Mouse (Mus musculus): Measurements from ENCODE around the gene Erbb2.
A peak's percentile ranks its signal among the peaks of the same experiment; 100 is the strongest.

Erbb2 gene

DNA sequence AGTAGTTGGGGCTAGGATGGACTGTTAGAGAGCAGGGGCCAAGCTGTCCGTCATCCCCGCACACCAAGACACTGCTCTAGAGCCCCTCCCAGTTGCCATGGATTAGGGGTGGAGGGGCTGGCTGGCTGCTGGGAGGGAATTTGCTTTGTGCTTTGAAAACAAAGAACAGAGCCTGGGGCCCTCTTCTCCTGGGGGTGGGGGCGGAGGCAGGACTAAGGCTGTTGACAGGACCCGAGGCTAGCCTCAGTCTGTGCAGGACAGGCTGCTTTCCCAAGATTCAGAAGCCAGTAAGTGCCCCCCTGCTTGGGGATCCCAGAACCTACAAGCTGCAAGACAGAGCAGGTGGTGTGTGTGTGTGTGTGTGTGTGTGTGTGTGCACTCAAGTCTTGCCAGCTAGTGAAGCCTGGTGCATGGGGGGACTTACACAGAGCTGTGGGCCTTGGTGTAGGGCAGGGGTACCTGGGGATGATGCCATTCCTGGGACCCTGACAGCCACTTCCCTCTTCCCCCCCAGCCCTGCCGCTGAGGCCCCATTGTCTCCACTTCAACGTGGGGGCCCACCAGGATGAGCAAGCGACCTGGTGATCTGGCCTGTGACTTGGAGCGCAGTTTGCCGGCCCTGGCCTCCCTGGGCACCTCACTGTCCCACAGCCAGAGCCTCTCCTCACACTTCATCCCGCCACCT is 40.6 kb upstream of the Erbb2 start:
- Histone ChIP-seq H3K36me3 (ENCODE audit: insufficient read depth, low read length) (peaks cover 34% of the 10 kb centered on the region), H3K27me3 (ENCODE audit: insufficient read depth, low read length) (no peaks in the 10 kb centered on the region), H3K4me3 (replicated peaks; ENCODE audit: low read length) (peak overlapping the region; percentile 67), H3K9me3 (ENCODE audit: low read length) (no peaks in the 10 kb centered on the region), H3K4me1 (replicated peaks; ENCODE audit: low read depth, low read length) (peaks cover 64% of the 10 kb centered on the region)
- TF ChIP-seq CTCF (conservative IDR thresholded peaks at IDR 0.05; ENCODE audit: low read length) (no peak), NANOG (IDR thresholded peaks at IDR 0.05; ENCODE audit: borderline replicate concordance, low read length) (no peak), POU5F1 (IDR thresholded peaks at IDR 0.05; ENCODE audit: borderline replicate concordance, low read length) (no peak)

DNA sequence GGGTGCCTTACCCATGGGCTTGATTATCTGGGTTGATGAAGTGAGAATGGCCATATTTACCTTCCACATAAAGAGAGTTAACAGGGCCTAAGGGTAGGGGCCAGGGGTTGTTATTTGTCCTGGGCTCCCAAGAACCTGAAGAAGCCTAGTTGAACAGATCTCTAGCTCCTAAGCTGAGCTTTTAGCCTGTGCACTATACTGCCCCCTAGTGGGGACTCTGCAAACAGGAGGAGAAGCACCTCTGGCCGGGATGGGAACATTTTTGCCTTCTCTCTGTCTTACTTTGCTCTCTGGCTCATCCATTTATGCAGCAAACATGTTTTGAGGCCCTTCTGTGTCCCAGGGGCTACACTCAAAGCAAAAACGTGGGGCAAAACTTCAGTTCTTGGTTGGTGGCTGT is 39.9 kb upstream of the Erbb2 start:
- Histone ChIP-seq H3K27me3 (ENCODE audit: insufficient read depth, low read length) (no peaks in the 10 kb centered on the region), H3K36me3 (ENCODE audit: insufficient read depth, low read length) (peaks cover 41% of the 10 kb centered on the region), H3K4me3 (replicated peaks; ENCODE audit: low read length) (peak overlapping the region; percentile 67), H3K9me3 (ENCODE audit: low read length) (no peaks in the 10 kb centered on the region), H3K4me1 (replicated peaks; ENCODE audit: low read depth, low read length) (peaks cover 70% of the 10 kb centered on the region)
- TF ChIP-seq NANOG (IDR thresholded peaks at IDR 0.05; ENCODE audit: borderline replicate concordance, low read length) (no peak), POU5F1 (IDR thresholded peaks at IDR 0.05; ENCODE audit: borderline replicate concordance, low read length) (no peak), CTCF (conservative IDR thresholded peaks at IDR 0.05; ENCODE audit: low read length) (peak; percentile 99)

DNA sequence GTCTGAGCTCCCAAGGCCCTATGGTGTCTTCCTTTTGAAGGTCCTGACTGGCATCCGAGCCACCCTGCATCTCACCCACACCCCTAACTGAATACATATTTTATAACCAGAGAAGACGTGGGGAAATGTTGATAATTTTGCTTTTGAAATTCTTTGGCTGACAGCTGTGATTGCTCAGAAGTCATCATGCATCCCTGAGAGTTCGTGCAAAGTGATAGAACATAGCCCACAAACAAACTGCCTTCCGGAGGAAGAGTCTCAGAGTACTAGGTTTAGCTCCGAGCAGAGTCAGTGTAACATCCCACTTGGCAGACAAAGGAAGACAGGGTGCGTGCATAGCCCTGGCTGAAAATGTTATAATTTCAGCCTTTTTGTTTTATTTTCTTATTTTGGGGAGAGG is 39.0 kb upstream of the Erbb2 start:
- Histone ChIP-seq H3K9me3 (ENCODE audit: low read length) (no peaks in the 10 kb centered on the region), H3K4me1 (replicated peaks; ENCODE audit: low read depth, low read length) (peaks cover 76% of the 10 kb centered on the region), H3K27me3 (ENCODE audit: insufficient read depth, low read length) (no peaks in the 10 kb centered on the region), H3K36me3 (ENCODE audit: insufficient read depth, low read length) (peaks cover 50% of the 10 kb centered on the region), H3K4me3 (replicated peaks; ENCODE audit: low read length) (no peak overlapping the region)
- no peak for TF ChIP-seq NANOG (IDR thresholded peaks at IDR 0.05; ENCODE audit: borderline replicate concordance, low read length)
- no peak for TF ChIP-seq POU5F1 (IDR thresholded peaks at IDR 0.05; ENCODE audit: borderline replicate concordance, low read length)
- TF ChIP-seq CTCF (conservative IDR thresholded peaks at IDR 0.05; ENCODE audit: low read length): no peak

DNA sequence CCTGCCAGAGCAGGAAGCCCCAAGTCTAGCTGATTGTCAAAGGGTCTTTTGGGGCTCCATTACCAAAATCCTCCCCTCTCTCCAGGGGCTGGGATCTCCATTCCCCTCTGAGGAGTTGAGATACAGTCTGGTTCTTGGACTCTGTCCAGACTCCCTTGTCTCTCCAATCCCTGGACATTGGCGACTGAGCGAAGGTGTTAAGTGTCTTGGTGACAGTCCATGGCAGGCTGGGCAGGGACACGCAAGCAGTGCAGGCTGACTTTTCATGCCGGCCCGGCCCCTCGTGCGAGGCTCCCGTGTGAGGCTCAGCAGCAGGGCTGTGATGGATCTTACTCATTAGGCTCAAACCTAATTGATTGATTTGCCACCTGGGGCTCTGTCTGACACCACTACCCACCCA is 38.0 kb upstream of the Erbb2 start:
- H3K4me1 ChIP-seq (replicated peaks; ENCODE audit: low read depth, low read length): peaks cover 76% of the 10 kb centered on the region
- H3K36me3 ChIP-seq (ENCODE audit: insufficient read depth, low read length): peaks cover 60% of the 10 kb centered on the region
- no peak for TF ChIP-seq CTCF (conservative IDR thresholded peaks at IDR 0.05; ENCODE audit: low read length)
- no peak for TF ChIP-seq POU5F1 (IDR thresholded peaks at IDR 0.05; ENCODE audit: borderline replicate concordance, low read length)
- TF ChIP-seq NANOG (IDR thresholded peaks at IDR 0.05; ENCODE audit: borderline replicate concordance, low read length): no peak
- H3K4me3 ChIP-seq (replicated peaks; ENCODE audit: low read length): no peak overlapping the region
- H3K27me3 ChIP-seq (ENCODE audit: insufficient read depth, low read length): no peaks in the 10 kb centered on the region
- no peaks in the 10 kb centered on the region for H3K9me3 ChIP-seq (ENCODE audit: low read length)

DNA sequence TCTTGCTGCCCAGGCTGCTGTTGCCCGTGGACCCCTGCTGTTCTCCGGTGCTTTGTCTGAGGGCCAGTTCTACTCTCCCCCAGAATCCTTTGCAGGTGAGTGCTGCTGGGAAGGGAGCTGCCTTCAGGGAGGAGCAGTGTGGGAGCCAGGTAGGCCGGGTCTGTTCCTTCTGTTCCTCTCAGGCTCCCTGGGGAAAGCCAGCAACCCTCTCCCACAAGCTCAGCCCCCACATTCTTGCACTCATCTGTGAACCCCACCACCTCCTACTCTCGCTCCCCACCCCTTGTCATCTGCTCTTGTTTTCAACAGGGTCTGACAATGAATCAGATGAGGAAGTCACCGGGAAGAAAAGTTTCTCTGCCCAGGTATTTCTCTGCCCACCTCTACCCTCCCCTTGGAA is 35.5 kb upstream of the Erbb2 start:
- H3K4me1 ChIP-seq (replicated peaks; ENCODE audit: low read depth, low read length): peaks cover 69% of the 10 kb centered on the region
- peaks cover 77% of the 10 kb centered on the region for H3K36me3 ChIP-seq (ENCODE audit: insufficient read depth, low read length)
- H3K4me3 ChIP-seq (replicated peaks; ENCODE audit: low read length): 0 out of 2 replicates have a peak overlapping the region, but pooled peaks have one; percentile 0
- no peak for TF ChIP-seq CTCF (conservative IDR thresholded peaks at IDR 0.05; ENCODE audit: low read length)
- no peak for TF ChIP-seq NANOG (IDR thresholded peaks at IDR 0.05; ENCODE audit: borderline replicate concordance, low read length)
- no peak for TF ChIP-seq POU5F1 (IDR thresholded peaks at IDR 0.05; ENCODE audit: borderline replicate concordance, low read length)
- peaks cover 3% of the 10 kb centered on the region for H3K27me3 ChIP-seq (ENCODE audit: insufficient read depth, low read length)
- no peaks in the 10 kb centered on the region for H3K9me3 ChIP-seq (ENCODE audit: low read length)

DNA sequence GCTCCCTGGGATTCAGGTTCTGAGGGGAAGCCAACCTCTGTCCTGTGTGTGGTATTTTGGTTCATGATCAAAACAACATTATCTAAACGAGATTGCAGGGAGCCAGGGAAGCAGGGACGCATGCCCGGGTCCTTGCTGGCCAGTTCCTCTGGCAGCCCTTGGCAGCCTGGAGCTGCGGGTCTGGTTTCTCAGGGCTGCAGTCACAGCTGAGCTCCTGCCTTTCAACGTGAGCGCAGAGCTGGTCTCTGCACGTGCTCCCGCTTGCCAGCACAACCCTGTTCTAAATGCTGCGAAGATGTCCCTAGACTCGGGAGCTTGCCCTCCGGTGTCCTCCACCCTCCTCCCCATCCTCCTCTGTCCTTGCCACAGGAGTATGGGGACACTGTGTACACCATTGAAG is 34.5 kb upstream of the Erbb2 start:
- Histone ChIP-seq H3K36me3 (ENCODE audit: insufficient read depth, low read length) (peaks cover 74% of the 10 kb centered on the region), H3K4me1 (replicated peaks; ENCODE audit: low read depth, low read length) (peaks cover 61% of the 10 kb centered on the region), H3K9me3 (ENCODE audit: low read length) (no peaks in the 10 kb centered on the region), H3K27me3 (ENCODE audit: insufficient read depth, low read length) (peaks cover 5% of the 10 kb centered on the region), H3K4me3 (replicated peaks; ENCODE audit: low read length) (no peak overlapping the region)
- TF ChIP-seq CTCF (conservative IDR thresholded peaks at IDR 0.05; ENCODE audit: low read length): no peak
- TF ChIP-seq NANOG (IDR thresholded peaks at IDR 0.05; ENCODE audit: borderline replicate concordance, low read length): no peak
- no peak for TF ChIP-seq POU5F1 (IDR thresholded peaks at IDR 0.05; ENCODE audit: borderline replicate concordance, low read length)

DNA sequence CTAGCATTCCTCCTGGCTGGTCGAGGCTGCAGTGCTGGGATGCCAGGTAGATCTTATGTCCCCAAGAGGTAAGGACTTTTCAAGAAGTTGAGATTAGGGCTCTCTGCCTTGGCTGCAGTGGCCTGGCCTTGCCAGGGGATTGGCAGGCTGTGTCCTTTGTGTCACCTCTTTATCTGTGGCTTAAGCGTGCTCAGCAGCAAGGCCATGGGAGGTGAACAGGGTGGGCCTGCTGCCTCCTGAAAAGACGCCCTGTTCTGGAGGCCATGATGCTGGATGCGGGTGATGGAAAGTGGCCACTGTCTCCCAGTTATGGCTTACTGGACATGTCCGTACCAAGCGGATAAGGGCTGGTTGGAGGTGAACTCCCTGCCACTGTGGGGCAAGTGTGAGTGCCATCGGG is 32.9 kb upstream of the Erbb2 start:
- no peaks in the 10 kb centered on the region for H3K9me3 ChIP-seq (ENCODE audit: low read length)
- TF ChIP-seq CTCF (conservative IDR thresholded peaks at IDR 0.05; ENCODE audit: low read length) (no peak), NANOG (IDR thresholded peaks at IDR 0.05; ENCODE audit: borderline replicate concordance, low read length) (no peak), POU5F1 (IDR thresholded peaks at IDR 0.05; ENCODE audit: borderline replicate concordance, low read length) (no peak)
- peaks cover 65% of the 10 kb centered on the region for H3K36me3 ChIP-seq (ENCODE audit: insufficient read depth, low read length)
- H3K27me3 ChIP-seq (ENCODE audit: insufficient read depth, low read length): peaks cover 21% of the 10 kb centered on the region
- H3K4me1 ChIP-seq (replicated peaks; ENCODE audit: low read depth, low read length): peaks cover 76% of the 10 kb centered on the region
- H3K4me3 ChIP-seq (replicated peaks; ENCODE audit: low read length): no peak overlapping the region

DNA sequence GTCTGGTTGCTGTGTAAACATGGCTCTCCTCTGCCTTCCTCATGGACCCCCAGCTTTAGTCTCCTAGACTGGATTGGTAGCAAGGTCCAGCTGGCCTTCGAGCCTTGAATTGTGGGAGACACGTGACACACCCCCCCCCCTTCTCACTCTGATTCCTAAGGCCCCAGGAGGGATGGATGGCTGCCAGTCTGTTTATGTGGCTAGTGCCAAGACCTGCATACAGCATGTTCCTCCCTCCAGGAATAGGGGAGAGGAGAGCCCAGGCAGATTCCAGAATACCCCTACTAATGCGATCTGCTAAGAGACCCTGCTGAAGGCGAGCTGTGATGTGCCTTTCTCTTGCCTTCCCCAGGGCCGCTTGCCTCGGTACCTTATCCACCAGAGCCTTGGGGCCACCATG is 32.2 kb upstream of the Erbb2 start:
- H3K36me3 ChIP-seq (ENCODE audit: insufficient read depth, low read length): peaks cover 58% of the 10 kb centered on the region
- H3K27me3 ChIP-seq (ENCODE audit: insufficient read depth, low read length): peaks cover 28% of the 10 kb centered on the region
- TF ChIP-seq NANOG (IDR thresholded peaks at IDR 0.05; ENCODE audit: borderline replicate concordance, low read length): no peak
- no peak for TF ChIP-seq CTCF (conservative IDR thresholded peaks at IDR 0.05; ENCODE audit: low read length)
- TF ChIP-seq POU5F1 (IDR thresholded peaks at IDR 0.05; ENCODE audit: borderline replicate concordance, low read length): no peak
- H3K4me1 ChIP-seq (replicated peaks; ENCODE audit: low read depth, low read length): peaks cover 77% of the 10 kb centered on the region
- H3K9me3 ChIP-seq (ENCODE audit: low read length): no peaks in the 10 kb centered on the region
- no peak overlapping the region for H3K4me3 ChIP-seq (replicated peaks; ENCODE audit: low read length)

DNA sequence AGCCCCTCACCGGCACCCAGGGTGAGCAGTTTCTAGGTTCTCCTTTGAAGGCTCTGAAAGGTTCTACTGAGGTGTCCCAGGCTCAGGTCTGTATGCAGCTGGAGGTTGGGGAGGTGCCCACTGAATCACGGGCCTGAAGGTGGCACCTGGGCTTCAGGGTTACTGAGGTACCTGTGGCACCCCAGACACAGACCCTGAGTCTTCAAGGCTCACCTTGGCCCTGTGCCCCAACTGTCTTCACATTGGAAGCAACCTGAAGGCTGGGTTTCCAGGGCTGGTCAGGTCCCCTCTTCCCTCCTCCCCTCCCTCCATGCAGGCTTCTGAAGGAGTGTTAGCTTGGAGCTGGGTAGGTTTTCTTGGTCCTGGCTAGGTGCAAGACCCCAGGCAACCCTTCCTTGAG is 30.6 kb upstream of the Erbb2 start:
- Histone ChIP-seq H3K9me3 (ENCODE audit: low read length) (no peaks in the 10 kb centered on the region), H3K36me3 (ENCODE audit: insufficient read depth, low read length) (peaks cover 43% of the 10 kb centered on the region), H3K27me3 (ENCODE audit: insufficient read depth, low read length) (peaks cover 43% of the 10 kb centered on the region), H3K4me3 (replicated peaks; ENCODE audit: low read length) (no peak overlapping the region), H3K4me1 (replicated peaks; ENCODE audit: low read depth, low read length) (peaks cover 72% of the 10 kb centered on the region)
- TF ChIP-seq POU5F1 (IDR thresholded peaks at IDR 0.05; ENCODE audit: borderline replicate concordance, low read length): no peak
- TF ChIP-seq CTCF (conservative IDR thresholded peaks at IDR 0.05; ENCODE audit: low read length): no peak
- no peak for TF ChIP-seq NANOG (IDR thresholded peaks at IDR 0.05; ENCODE audit: borderline replicate concordance, low read length)
